Mouse (Mus musculus) limb, embryonic 15.5 days (tissue): Measurements from ENCODE around the gene Gm20388. TPM values are rescaled to one million over a fixed set of nuclear protein-coding genes. Genes with fewer than 3 reads are reported as not detected.

Experiments used
- ATAC-seq: fragments of 200-750 bp; cut with Nextera tagmentation; 2 replicates; pipeline ENCODE4 v1.8.0; 2017; ENCODE audit warnings: low read depth, moderate TSS enrichment; ENCODE audit not compliant: insufficient number of reproducible peaks, low FRiP score, low TSS enrichment
- H3K27ac ChIP-seq: fragments of 300-500 bp; sonication (generic); 2 replicates; pipeline ENCODE4 v1.5.1; 2015; ENCODE audit warnings: moderate library complexity, mild to moderate bottlenecking, inconsistent platforms
- H3K27me3 ChIP-seq: fragments of 300-500 bp; sonication (generic); 2 replicates; pipeline ENCODE4 v1.6.1; 2015; ENCODE audit warnings: inconsistent platforms
- H3K36me3 ChIP-seq: fragments of 300-500 bp; sonication (generic); 2 replicates; pipeline ENCODE4 v1.6.1; 2015; ENCODE audit warnings: inconsistent platforms
- H3K4me1 ChIP-seq: fragments of 300-500 bp; sonication (generic); 2 replicates; pipeline ENCODE4 v1.6.1; 2015; ENCODE audit warnings: inconsistent platforms
- H3K4me2 ChIP-seq: fragments of 300-500 bp; sonication (generic); 2 replicates; pipeline ENCODE4 v1.6.1; 2015; ENCODE audit warnings: mild to moderate bottlenecking, inconsistent platforms
- H3K4me3 ChIP-seq: fragments of 300-500 bp; sonication (generic); 2 replicates; pipeline ENCODE4 v1.5.1; 2015; ENCODE audit warnings: mild to moderate bottlenecking, inconsistent platforms
- H3K9ac ChIP-seq: fragments of 300-500 bp; sonication (generic); 2 replicates; pipeline ENCODE4 v1.6.1; 2015; ENCODE audit warnings: inconsistent platforms
- H3K9me3 ChIP-seq: fragments of 300-500 bp; sonication (generic); 2 replicates; pipeline ENCODE4 v1.6.1; 2016; ENCODE audit warnings: inconsistent platforms
- WGBS: fragments of 180-500 bp; shearing (Covaris S2); methylation state at CpG from one replicate; pipeline ENCODE4 v1.1.7; 2015; 5-methylcytosine and 5-hydroxymethylcytosine counted together
- polyA plus RNA-seq: library from polyadenylated mRNA; unstranded; fragments of >200 nt; fragmentation: Nextera tagmentation; extraction: Ambion mirVana; gene quantifications from 2 replicates; pipeline ENCODE4 v1.2.1, GENCODE M21; 2015

Gene Gm20388
- polyA plus RNA-seq, 1 experiment from 2014 or later, result 4.9 TPM

- no peak overlapping the region for H3K4me3 ChIP-seq
- H3K27me3 ChIP-seq, result no peaks in the 10 kb centered on the region
- no peak overlapping the region for H3K9ac ChIP-seq
- ATAC-seq, result no peak
- no peak overlapping the region for H3K4me2 ChIP-seq
- WGBS, result 83% methylated on average over 1 of the region's 1 CpGs
- H3K36me3 ChIP-seq, result no peaks in the 10 kb centered on the region
- H3K27ac ChIP-seq, result no peak overlapping the region
- H3K4me1 ChIP-seq, result no peaks in the 10 kb centered on the region
- H3K9me3 ChIP-seq, result no peaks in the 10 kb centered on the region
Measured at GRCm38 (mm10) chr8:122143231-122143630, 2232.6 kb downstream of the Gm20388 start.

- H3K9me3 ChIP-seq, result no peaks in the 10 kb centered on the region
- H3K4me3 ChIP-seq, result no peak overlapping the region
- 70% methylated on average over 11 of the region's 11 CpGs for WGBS
- no peak for ATAC-seq
- H3K4me1 ChIP-seq, result peaks cover 9% of the 10 kb centered on the region
- H3K27me3 ChIP-seq, result no peaks in the 10 kb centered on the region
- no peaks in the 10 kb centered on the region for H3K36me3 ChIP-seq
- H3K9ac ChIP-seq, result no peak overlapping the region
- H3K27ac ChIP-seq, result no peak overlapping the region
- no peak overlapping the region for H3K4me2 ChIP-seq
Measured at GRCm38 (mm10) chr8:122144729-122145311, 2234.2 kb downstream of the Gm20388 start.

- Histone ChIP-seq H3K27me3 (no peaks in the 10 kb centered on the region), H3K9me3 (no peaks in the 10 kb centered on the region), H3K9ac (no peak overlapping the region), H3K27ac (peak overlapping the region; percentile 23; the same call in 1 of the 2 replicates), H3K36me3 (no peaks in the 10 kb centered on the region), H3K4me2 (no peak overlapping the region), H3K4me3 (no peak overlapping the region), H3K4me1 (peaks cover 17% of the 10 kb centered on the region)
- 75% methylated on average over 4 of the region's 4 CpGs for WGBS
- ATAC-seq, result no peak
Measured at GRCm38 (mm10) chr8:122149045-122149444, 2238.4 kb downstream of the Gm20388 start.

- no peak for ATAC-seq
- H3K27ac ChIP-seq, result peak overlapping the region; percentile 23; the same call in 1 of the 2 replicates
- no peaks in the 10 kb centered on the region for H3K36me3 ChIP-seq
- 74% methylated on average over 8 of the region's 8 CpGs for WGBS
- H3K9me3 ChIP-seq, result no peaks in the 10 kb centered on the region
- peaks cover 17% of the 10 kb centered on the region for H3K4me1 ChIP-seq
- no peaks in the 10 kb centered on the region for H3K27me3 ChIP-seq
- no peak overlapping the region for H3K9ac ChIP-seq
- H3K4me3 ChIP-seq, result no peak overlapping the region
- H3K4me2 ChIP-seq, result no peak overlapping the region
Measured at GRCm38 (mm10) chr8:122149606-122150005, 2239.0 kb downstream of the Gm20388 start.

- Histone ChIP-seq H3K27ac (no peak overlapping the region), H3K27me3 (no peaks in the 10 kb centered on the region), H3K4me2 (no peak overlapping the region), H3K4me1 (peaks cover 26% of the 10 kb centered on the region), H3K9ac (no peak overlapping the region), H3K9me3 (no peaks in the 10 kb centered on the region), H3K4me3 (no peak overlapping the region), H3K36me3 (no peaks in the 10 kb centered on the region)
- 61% methylated on average over 3 of the region's 3 CpGs for WGBS
- ATAC-seq, result no peak
Measured at GRCm38 (mm10) chr8:122151541-122151940, 2240.9 kb downstream of the Gm20388 start.

GRCm38 (mm10) chr8:122155082-122155643 lies 2244.5 kb downstream of the Gm20388 start:
- Histone ChIP-seq H3K36me3 (no peaks in the 10 kb centered on the region), H3K27me3 (no peaks in the 10 kb centered on the region), H3K9me3 (no peaks in the 10 kb centered on the region), H3K27ac (no peak overlapping the region), H3K4me2 (no peak overlapping the region), H3K4me1 (peaks cover 17% of the 10 kb centered on the region), H3K9ac (no peak overlapping the region), H3K4me3 (no peak overlapping the region)
- WGBS, result 34% methylated on average over 10 of the region's 10 CpGs
- no peak for ATAC-seq

GRCm38 (mm10) chr8:122155964-122156363 lies 2245.3 kb downstream of the Gm20388 start:
- no peak overlapping the region for H3K9ac ChIP-seq
- no peak for ATAC-seq
- 93% methylated on average over 9 of the region's 9 CpGs for WGBS

GRCm38 (mm10) chr8:122157689-122158088 lies 2247.0 kb downstream of the Gm20388 start:
- Histone ChIP-seq H3K4me2 (no peak overlapping the region), H3K9ac (no peak overlapping the region), H3K9me3 (no peaks in the 10 kb centered on the region), H3K4me1 (peaks cover 8% of the 10 kb centered on the region), H3K27ac (peak overlapping the region; percentile 38; the same call in 1 of the 2 replicates), H3K4me3 (no peak overlapping the region), H3K36me3 (no peaks in the 10 kb centered on the region), H3K27me3 (no peaks in the 10 kb centered on the region)
- ATAC-seq, result 0 out of 2 replicates have a peak, but pooled peaks have one; percentile 32
- WGBS, result 31% methylated on average over 12 of the region's 12 CpGs

More at GRCm38 (mm10) chr8:122155964-122156363, 2245.3 kb downstream of the Gm20388 start:
- Histone ChIP-seq H3K36me3 (no peaks in the 10 kb centered on the region), H3K9me3 (no peaks in the 10 kb centered on the region), H3K27me3 (no peaks in the 10 kb centered on the region), H3K27ac (no peak overlapping the region), H3K4me3 (no peak overlapping the region), H3K4me1 (peaks cover 17% of the 10 kb centered on the region), H3K4me2 (no peak overlapping the region)

GRCm38 (mm10) chr8:122160165-122160564 lies 2249.5 kb downstream of the Gm20388 start:
- Histone ChIP-seq H3K27me3 (no peaks in the 10 kb centered on the region), H3K4me1 (peaks cover 3% of the 10 kb centered on the region), H3K36me3 (no peaks in the 10 kb centered on the region), H3K4me3 (no peak overlapping the region), H3K27ac (no peak overlapping the region), H3K4me2 (no peak overlapping the region), H3K9ac (no peak overlapping the region), H3K9me3 (no peaks in the 10 kb centered on the region)
- no peak for ATAC-seq
- 81% methylated on average over 5 of the region's 5 CpGs for WGBS

GRCm38 (mm10) chr8:122162992-122163391 lies 2252.4 kb downstream of the Gm20388 start:
- Histone ChIP-seq H3K27ac (no peak overlapping the region), H3K9me3 (no peaks in the 10 kb centered on the region), H3K9ac (no peak overlapping the region), H3K36me3 (no peaks in the 10 kb centered on the region), H3K4me2 (no peak overlapping the region), H3K27me3 (no peaks in the 10 kb centered on the region), H3K4me1 (peaks cover 5% of the 10 kb centered on the region), H3K4me3 (no peak overlapping the region)
- WGBS, result 32% methylated on average over 8 of the region's 8 CpGs
- ATAC-seq, result no peak; the same call in 1 of the 2 replicates

- Histone ChIP-seq H3K4me1 (peaks cover 5% of the 10 kb centered on the region), H3K27ac (no peak overlapping the region), H3K4me3 (no peak overlapping the region), H3K9me3 (no peaks in the 10 kb centered on the region), H3K27me3 (no peaks in the 10 kb centered on the region), H3K9ac (no peak overlapping the region), H3K36me3 (no peaks in the 10 kb centered on the region), H3K4me2 (no peak overlapping the region)
- WGBS, result 62% methylated on average over 14 of the region's 14 CpGs
- ATAC-seq, result no peak
Measured at GRCm38 (mm10) chr8:122167204-122167860, 2256.7 kb downstream of the Gm20388 start.

- Histone ChIP-seq H3K9ac (no peak overlapping the region), H3K4me1 (peaks cover 5% of the 10 kb centered on the region), H3K27ac (no peak overlapping the region), H3K4me3 (no peak overlapping the region), H3K4me2 (no peak overlapping the region), H3K9me3 (no peaks in the 10 kb centered on the region), H3K36me3 (no peaks in the 10 kb centered on the region), H3K27me3 (0 out of 2 replicates have a peak, but pooled peaks cover 3% of the 10 kb centered on the region)
- ATAC-seq, result no peak
- 100% methylated on average over 2 of the region's 2 CpGs for WGBS
Measured at GRCm38 (mm10) chr8:122169446-122169845, 2258.8 kb downstream of the Gm20388 start.
